Mouse (Mus musculus) midbrain, embryonic 15.5 days (tissue): Measurements from ENCODE around the gene Pigt. TPM values are rescaled to one million over a fixed set of nuclear protein-coding genes. Genes with fewer than 3 reads are reported as not detected.

Experiments used
- ATAC-seq: fragments of 200-750 bp; cut with Nextera tagmentation; replicated peaks from 2 replicates; pipeline ENCODE4 v1.8.0; 2017; ENCODE audit warnings: moderate TSS enrichment
- H3K27ac ChIP-seq: fragments of 300-500 bp; sonication (generic); 2 replicates; pipeline ENCODE4 v1.5.1; 2015; ENCODE audit warnings: mild to moderate bottlenecking, inconsistent platforms
- H3K27me3 ChIP-seq: fragments of 300-500 bp; sonication (generic); replicated peaks from 2 replicates; pipeline ENCODE4 v1.6.1; 2015; ENCODE audit warnings: inconsistent platforms
- H3K36me3 ChIP-seq: fragments of 300-500 bp; sonication (generic); replicated peaks from 2 replicates; pipeline ENCODE4 v1.6.1; 2015; ENCODE audit warnings: inconsistent platforms
- H3K4me1 ChIP-seq: fragments of 300-500 bp; sonication (generic); 2 replicates; pipeline ENCODE4 v1.6.1; 2015; ENCODE audit warnings: inconsistent platforms
- H3K4me2 ChIP-seq: fragments of 300-500 bp; sonication (generic); 2 replicates; pipeline ENCODE4 v1.6.1; 2015; ENCODE audit warnings: inconsistent platforms, mild to moderate bottlenecking, moderate library complexity
- H3K4me3 ChIP-seq: fragments of 300-500 bp; sonication (generic); 2 replicates; pipeline ENCODE4 v1.5.1; 2015; ENCODE audit warnings: mild to moderate bottlenecking, inconsistent platforms
- H3K9ac ChIP-seq: fragments of 300-500 bp; sonication (generic); 2 replicates; pipeline ENCODE4 v1.6.1; 2015; ENCODE audit warnings: mild to moderate bottlenecking, inconsistent platforms
- H3K9me3 ChIP-seq: fragments of 300-500 bp; sonication (generic); 2 replicates; pipeline ENCODE4 v1.6.1; 2016; ENCODE audit warnings: inconsistent platforms
- WGBS: fragments of 180-500 bp; shearing (Covaris S2); methylation state at CpG from one replicate; pipeline ENCODE4 v1.1.7; 2015; ENCODE audit warnings: mixed read lengths; 5-methylcytosine and 5-hydroxymethylcytosine counted together
- polyA plus RNA-seq: library from polyadenylated mRNA; unstranded; fragments of >200 nt; fragmentation: Nextera tagmentation; extraction: Ambion mirVana; gene quantifications from 2 replicates; pipeline ENCODE4 v1.2.1, GENCODE M21; 2015

The Pigt gene
- polyA plus RNA-seq, 1 experiment from 2014 or later: 101 TPM

DNA sequence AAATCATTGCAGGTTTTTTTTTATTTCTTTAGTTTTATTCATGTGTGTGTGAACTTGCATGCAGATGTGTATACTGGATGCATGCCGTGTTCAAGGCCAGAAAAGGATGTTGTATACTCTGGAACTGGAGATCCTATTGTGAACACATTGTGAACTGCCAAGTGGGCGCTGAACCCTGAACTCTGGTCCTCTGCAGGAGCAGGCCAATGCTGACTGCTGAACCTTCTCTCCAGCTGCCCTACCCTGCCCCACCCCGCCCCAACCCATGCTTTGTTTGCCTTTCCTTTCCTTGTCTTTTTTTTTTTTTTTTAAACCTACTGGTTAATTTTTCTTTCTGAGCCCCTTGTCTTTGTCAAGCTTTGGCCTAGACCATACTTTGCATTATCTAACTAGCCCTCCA lies 17.6 kb downstream of the Pigt start:
- H3K4me3 ChIP-seq: no peak overlapping the region
- no peak overlapping the region for H3K27ac ChIP-seq
- no peaks in the 10 kb centered on the region for H3K4me1 ChIP-seq
- H3K4me2 ChIP-seq: no peak overlapping the region
- 82% methylated on average over 3 of the region's 3 CpGs for WGBS
- no peaks in the 10 kb centered on the region for H3K36me3 ChIP-seq
- no peak for ATAC-seq
- H3K27me3 ChIP-seq: no peaks in the 10 kb centered on the region
- H3K9ac ChIP-seq: no peak overlapping the region
- no peaks in the 10 kb centered on the region for H3K9me3 ChIP-seq

DNA sequence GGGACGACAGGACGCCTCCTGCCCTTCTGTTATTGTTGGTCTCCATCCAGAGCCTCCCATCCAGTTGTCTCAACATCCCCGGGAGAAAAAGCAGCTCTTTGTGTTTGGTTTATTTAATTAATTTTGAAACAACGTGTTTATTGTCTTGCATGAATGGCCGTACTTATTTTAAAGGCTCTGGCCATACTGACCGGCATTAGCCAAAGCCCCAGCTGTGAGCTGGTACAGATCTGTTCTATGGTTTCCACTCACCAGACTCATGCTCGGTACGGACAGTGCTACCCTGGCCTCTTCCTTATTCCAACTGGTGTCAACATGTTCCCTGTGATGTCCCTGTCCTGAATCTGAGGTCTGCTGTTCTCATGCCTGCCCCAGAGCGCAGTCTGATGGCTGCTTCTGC lies 18.6 kb downstream of the Pigt start:
- Histone ChIP-seq H3K27ac (no peak overlapping the region), H3K4me2 (no peak overlapping the region), H3K36me3 (no peaks in the 10 kb centered on the region), H3K9ac (no peak overlapping the region), H3K4me1 (no peaks in the 10 kb centered on the region), H3K4me3 (no peak overlapping the region), H3K9me3 (no peaks in the 10 kb centered on the region), H3K27me3 (no peaks in the 10 kb centered on the region)
- no peak for ATAC-seq
- 80% methylated on average over 9 of the region's 9 CpGs for WGBS

DNA sequence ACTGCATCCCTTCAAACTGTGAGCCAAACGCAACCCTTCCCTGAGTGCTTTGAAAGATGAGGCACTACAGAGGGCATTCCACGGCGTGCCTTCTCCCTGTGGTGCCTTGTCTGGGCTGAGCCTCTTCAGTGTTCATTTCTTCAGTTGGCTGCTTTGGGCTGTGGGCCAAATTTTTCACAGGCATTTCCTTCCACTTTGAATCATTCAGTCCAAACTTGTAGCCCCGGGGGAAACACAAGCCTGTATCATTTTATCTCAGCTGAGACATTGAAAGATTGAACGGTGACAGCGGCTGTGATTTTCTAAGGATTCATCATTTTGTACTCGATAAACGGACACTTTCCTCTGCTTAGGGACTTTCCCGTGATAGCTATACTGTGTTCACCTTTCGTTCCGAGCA lies 19.3 kb downstream of the Pigt start:
- H3K4me1 ChIP-seq: no peaks in the 10 kb centered on the region
- no peaks in the 10 kb centered on the region for H3K27me3 ChIP-seq
- H3K9me3 ChIP-seq: no peaks in the 10 kb centered on the region
- no peaks in the 10 kb centered on the region for H3K36me3 ChIP-seq
- H3K27ac ChIP-seq: no peak overlapping the region
- H3K4me2 ChIP-seq: no peak overlapping the region
- H3K9ac ChIP-seq: no peak overlapping the region
- no peak overlapping the region for H3K4me3 ChIP-seq
- ATAC-seq: no peak
- 84% methylated on average over 11 of the region's 11 CpGs for WGBS

DNA sequence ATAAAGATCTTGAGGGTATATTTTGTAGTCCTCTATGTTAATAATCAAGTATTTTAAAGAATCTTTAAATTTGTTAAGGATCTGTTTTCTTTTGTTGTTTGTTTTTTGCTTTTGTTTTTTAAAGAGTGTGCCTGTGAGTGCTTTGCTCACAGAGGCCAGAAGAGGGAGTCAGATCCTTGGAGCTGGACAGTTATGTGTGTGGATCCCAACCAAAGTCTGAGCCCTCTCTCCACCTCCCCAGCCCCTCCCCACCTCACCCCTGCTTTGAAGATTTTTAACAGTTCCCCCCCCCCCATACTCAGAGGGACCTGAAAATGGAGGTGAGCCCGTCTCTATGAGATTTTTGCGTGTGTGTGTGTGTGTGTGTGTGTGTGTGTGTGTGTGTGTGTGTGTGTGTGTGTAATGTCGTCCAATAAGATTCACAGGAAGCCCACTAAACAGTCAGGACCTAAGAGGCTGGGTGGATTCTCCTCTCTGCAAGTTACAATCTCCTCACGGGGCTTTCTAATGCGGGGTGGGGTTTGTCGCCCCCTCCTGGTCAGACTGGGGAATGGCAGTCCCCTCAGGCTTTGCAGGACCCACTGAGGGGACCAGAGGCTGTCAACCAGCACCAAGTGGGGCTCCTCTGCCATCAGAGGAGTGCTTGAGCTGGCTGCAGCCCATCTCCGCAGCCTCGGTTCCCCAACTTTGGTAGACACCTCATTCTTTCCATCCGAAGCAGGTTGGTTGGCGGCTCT lies 20.3 kb downstream of the Pigt start:
- Histone ChIP-seq H3K9ac (no peak overlapping the region), H3K27me3 (no peaks in the 10 kb centered on the region), H3K36me3 (no peaks in the 10 kb centered on the region), H3K27ac (no peak overlapping the region), H3K4me2 (no peak overlapping the region), H3K9me3 (no peaks in the 10 kb centered on the region), H3K4me1 (no peaks in the 10 kb centered on the region), H3K4me3 (no peak overlapping the region)
- no peak for ATAC-seq
- 35% methylated on average over 10 of the region's 10 CpGs for WGBS

DNA sequence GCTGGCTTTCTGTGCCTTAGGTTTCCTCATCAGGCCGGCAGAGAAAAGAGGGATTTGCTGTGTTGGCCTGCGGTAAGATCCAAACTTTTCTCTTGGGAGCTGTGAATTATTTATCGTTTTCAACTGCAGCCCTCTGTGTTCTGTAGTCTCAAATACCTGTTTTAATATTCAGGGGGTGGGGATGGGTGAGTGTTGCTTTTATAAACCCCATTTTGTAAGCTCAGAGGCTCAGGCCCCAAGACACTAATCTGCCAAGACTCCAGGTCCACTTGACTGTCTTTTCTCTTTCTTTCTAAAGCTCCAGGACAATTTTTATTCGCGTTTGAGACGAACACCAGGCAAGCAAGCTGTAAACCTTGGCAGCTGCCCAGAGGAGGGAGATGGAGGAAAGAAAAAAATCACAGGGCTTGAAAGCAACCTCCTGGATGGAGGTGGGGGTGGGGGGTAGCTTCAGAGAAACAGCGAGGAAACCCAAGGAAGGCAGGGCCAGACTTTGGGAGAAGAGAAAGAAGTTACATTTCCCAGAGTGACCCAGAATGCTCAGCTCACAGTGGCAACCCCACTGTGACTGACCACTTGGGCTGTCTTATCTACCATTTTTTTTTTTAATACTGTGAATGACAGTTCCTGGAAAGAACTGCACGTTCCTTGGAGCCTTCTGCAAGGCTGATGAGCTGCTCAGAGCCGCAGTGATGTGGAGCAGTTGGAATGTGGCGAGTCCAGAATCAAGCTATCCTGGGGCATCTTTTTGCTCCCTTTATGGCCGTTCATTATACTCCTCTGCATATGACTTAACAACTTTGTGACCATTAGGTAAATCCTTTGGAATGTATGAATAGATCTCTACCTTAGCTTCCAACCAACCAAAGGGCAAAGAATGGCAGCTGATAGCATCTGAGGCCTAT lies 21.2 kb downstream of the Pigt start:
- Histone ChIP-seq H3K36me3 (no peaks in the 10 kb centered on the region), H3K9ac (no peak overlapping the region), H3K27ac (0 out of 2 replicates have a peak overlapping the region, but pooled peaks have one; percentile 29), H3K4me2 (no peak overlapping the region), H3K4me3 (no peak overlapping the region), H3K27me3 (no peaks in the 10 kb centered on the region), H3K9me3 (no peaks in the 10 kb centered on the region), H3K4me1 (no peaks in the 10 kb centered on the region)
- ATAC-seq: no peak
- 55% methylated on average over 11 of the region's 11 CpGs for WGBS

DNA sequence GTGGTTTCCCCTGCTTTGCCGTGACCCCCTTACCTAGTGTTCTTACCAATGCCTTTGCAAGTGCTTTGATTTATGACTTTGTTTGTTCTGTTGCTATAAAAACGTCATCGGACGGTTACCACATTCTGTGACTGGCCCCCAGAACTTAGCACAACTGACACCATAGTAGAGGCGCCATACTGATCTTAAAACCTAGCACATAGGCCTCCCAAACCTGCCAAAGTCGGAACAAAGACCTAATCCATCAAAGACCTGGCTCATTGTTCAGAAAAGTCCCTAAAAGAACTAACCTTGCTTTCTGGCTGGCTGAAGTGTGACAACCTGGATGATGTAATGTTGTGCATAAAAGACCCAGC lies 21.8 kb downstream of the Pigt start:
- H3K4me2 ChIP-seq: no peak overlapping the region
- no peak for ATAC-seq
- no peaks in the 10 kb centered on the region for H3K4me1 ChIP-seq
- no peak overlapping the region for H3K27ac ChIP-seq
- no peaks in the 10 kb centered on the region for H3K36me3 ChIP-seq
- H3K4me3 ChIP-seq: no peak overlapping the region
- WGBS: 77% methylated on average over 6 of the region's 6 CpGs
- H3K9ac ChIP-seq: no peak overlapping the region
- H3K9me3 ChIP-seq: no peaks in the 10 kb centered on the region
- no peaks in the 10 kb centered on the region for H3K27me3 ChIP-seq

DNA sequence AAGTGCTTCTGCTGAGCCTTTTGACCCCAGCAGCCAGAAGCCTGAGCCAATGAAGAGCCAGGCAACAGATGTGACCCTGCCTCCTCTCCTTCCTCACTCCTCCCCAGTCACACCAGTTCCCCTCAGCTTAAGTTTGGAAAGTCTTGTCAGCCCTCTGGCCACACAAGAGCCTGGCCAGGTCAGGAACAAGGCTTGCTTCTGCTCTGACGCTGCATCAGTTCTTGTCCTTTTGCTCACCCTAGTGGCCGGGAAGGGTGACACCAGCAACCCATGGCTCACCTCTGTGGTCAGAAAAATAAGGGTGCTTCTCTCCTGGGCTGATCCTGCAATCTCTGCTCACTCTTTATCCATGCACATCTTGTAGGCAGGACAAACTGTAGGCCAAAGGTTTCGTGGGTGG lies 23.5 kb downstream of the Pigt start:
- Histone ChIP-seq H3K9me3 (no peaks in the 10 kb centered on the region), H3K4me3 (no peak overlapping the region), H3K4me2 (no peak overlapping the region), H3K27ac (no peak overlapping the region), H3K4me1 (no peaks in the 10 kb centered on the region), H3K27me3 (no peaks in the 10 kb centered on the region), H3K9ac (no peak overlapping the region), H3K36me3 (no peaks in the 10 kb centered on the region)
- ATAC-seq: no peak
- WGBS: 17% methylated on average over 3 of the region's 3 CpGs

DNA sequence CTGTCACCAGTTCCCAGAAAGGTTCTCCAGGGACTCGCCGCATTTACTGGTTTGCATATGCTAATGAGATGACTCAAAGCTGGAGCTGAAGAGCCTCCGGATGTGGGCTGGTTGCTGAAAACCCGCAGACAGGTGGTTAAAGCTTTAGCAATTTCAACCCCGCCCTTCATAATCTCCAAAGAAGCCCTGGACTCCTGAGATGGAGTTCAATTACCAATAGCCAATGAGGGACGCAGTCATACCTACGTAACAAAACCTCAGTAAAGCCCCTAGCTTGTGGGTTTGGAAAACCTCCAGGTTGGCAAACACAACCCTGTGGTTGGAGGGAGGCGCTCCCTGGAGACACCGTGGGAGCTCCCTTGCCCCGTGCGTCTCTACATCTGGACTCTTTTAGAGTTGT lies 24.5 kb downstream of the Pigt start:
- Histone ChIP-seq H3K4me2 (no peak overlapping the region), H3K36me3 (no peaks in the 10 kb centered on the region), H3K4me3 (no peak overlapping the region), H3K27me3 (no peaks in the 10 kb centered on the region), H3K4me1 (no peaks in the 10 kb centered on the region), H3K27ac (no peak overlapping the region), H3K9me3 (no peaks in the 10 kb centered on the region), H3K9ac (no peak overlapping the region)
- ATAC-seq: no peak
- WGBS: 18% methylated on average over 11 of the region's 11 CpGs

DNA sequence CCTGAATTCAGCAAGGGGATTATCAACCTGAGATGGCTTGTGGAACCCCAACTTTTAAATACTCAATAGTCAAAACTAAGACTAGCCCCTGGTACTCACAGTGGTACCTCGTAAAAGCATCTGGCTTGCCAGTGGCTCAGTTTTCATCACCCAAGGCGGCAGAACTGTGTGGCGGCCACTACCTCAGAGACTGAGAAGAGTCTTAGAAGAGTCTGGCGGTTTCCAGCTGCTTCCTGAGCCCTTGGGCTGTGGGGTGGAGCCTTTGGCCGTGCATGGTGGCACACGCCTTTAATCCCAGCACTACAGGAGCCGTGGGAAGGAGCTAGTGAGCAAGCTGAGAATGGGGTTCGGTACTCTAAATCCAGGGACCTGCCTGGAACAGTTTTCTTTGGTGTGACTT lies 25.0 kb downstream of the Pigt start:
- no peak for ATAC-seq
- Histone ChIP-seq H3K9ac (no peak overlapping the region), H3K4me2 (no peak overlapping the region), H3K4me3 (no peak overlapping the region), H3K27me3 (no peaks in the 10 kb centered on the region), H3K36me3 (no peaks in the 10 kb centered on the region), H3K4me1 (no peaks in the 10 kb centered on the region), H3K9me3 (no peaks in the 10 kb centered on the region), H3K27ac (no peak overlapping the region)
- 22% methylated on average over 8 of the region's 8 CpGs for WGBS

DNA sequence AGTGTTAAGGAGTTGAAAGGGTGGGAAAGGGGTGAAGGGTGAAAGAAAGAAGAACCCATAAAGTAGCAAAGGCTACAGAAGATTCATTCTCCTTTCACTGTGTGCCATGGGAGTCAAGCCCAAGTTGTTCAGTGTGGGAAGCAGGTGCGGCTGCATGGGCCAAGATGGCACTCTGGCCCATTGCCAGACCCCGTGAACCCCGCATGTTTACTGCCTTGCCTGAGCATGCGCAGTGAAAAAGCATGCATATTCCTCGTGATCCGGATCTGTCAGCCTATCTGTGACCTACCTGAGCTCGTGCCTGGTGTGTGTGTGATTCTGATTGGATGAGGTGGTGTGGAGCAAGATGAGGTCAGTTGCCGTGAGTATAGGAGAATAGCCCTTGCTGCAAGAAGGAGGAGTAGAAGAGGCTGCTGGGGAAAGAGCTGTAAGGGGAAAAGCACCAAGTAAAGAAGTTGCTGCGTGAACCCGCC lies 26.0 kb downstream of the Pigt start:
- Histone ChIP-seq H3K27ac (no peak overlapping the region), H3K9ac (no peak overlapping the region), H3K36me3 (no peaks in the 10 kb centered on the region), H3K4me3 (no peak overlapping the region), H3K4me1 (no peaks in the 10 kb centered on the region), H3K4me2 (no peak overlapping the region), H3K27me3 (no peaks in the 10 kb centered on the region), H3K9me3 (no peaks in the 10 kb centered on the region)
- ATAC-seq: no peak
- 83% methylated on average over 10 of the region's 10 CpGs for WGBS

DNA sequence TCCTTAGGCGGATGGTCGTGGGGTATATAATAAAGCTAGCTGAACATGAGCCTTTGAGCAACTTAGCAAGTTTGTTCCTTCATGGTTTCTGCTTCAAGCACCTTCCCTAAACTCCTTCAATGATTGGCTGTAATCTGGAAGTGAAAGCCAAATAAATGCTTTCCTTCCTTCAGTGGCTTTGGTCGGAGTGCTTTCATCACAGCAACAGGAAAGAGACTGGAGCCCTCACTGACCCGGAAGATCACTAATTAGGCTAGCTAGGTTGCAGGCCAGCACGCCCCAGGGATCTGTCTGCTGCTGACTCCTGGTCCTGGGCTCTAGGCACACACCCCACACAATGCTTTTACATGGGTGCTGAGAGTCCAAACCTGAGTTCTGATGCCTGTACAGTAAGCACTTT lies 31.2 kb downstream of the Pigt start:
- Histone ChIP-seq H3K9me3 (no peaks in the 10 kb centered on the region), H3K27me3 (no peaks in the 10 kb centered on the region), H3K36me3 (no peaks in the 10 kb centered on the region), H3K4me3 (no peak overlapping the region), H3K4me2 (no peak overlapping the region), H3K27ac (no peak overlapping the region), H3K4me1 (no peaks in the 10 kb centered on the region), H3K9ac (no peak overlapping the region)
- WGBS: 76% methylated on average over 5 of the region's 5 CpGs
- no peak for ATAC-seq

DNA sequence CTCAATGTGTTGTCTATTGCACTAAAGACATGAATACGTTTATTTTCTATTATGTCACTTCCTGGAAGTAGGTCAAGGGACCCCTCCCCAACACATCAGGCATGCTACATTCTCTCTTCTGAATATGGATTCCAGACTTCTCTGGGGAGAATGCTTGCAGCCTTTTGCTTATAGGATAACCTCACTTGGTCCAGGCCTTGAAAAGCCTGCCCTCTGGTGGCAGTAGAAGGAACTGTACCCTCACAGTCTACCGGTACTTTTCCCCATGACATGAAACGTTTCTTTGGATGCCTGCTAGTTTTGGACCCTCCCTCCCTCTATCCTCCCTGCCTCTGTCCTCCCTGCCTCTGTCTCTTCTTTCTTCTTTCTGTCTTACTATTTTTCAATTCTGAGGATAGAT lies 33.8 kb downstream of the Pigt start:
- WGBS: 2% methylated on average over 3 of the region's 3 CpGs
- Histone ChIP-seq H3K4me2 (no peak overlapping the region), H3K4me3 (no peak overlapping the region), H3K4me1 (no peaks in the 10 kb centered on the region), H3K9me3 (no peaks in the 10 kb centered on the region), H3K27ac (no peak overlapping the region), H3K27me3 (no peaks in the 10 kb centered on the region), H3K36me3 (no peaks in the 10 kb centered on the region), H3K9ac (no peak overlapping the region)
- no peak for ATAC-seq

DNA sequence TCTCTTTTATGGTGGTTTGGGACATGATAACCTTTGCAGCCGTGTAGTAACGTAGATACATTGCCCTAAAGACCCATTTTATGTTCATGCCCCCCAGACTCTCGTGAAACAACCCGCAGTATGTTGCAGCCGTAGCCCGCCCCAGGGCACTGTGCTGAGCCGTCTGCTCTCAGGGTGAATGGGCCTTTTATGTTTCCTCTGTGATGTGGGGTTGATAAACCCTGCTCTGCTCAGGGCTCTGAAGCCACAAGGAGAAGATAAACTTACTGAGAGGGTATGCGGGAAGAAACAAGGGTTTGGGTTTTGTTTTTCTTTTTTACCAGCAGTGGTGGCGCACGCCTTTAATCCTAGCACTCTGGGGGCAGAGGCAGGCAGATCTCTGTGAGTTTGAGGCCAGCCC lies 37.0 kb downstream of the Pigt start:
- Histone ChIP-seq H3K4me3 (no peak overlapping the region), H3K27ac (no peak overlapping the region), H3K36me3 (no peaks in the 10 kb centered on the region), H3K4me1 (no peaks in the 10 kb centered on the region), H3K9ac (no peak overlapping the region), H3K9me3 (no peaks in the 10 kb centered on the region), H3K4me2 (no peak overlapping the region), H3K27me3 (no peaks in the 10 kb centered on the region)
- WGBS: 80% methylated on average over 10 of the region's 10 CpGs
- ATAC-seq: no peak
